Mouse (Mus musculus) cerebellum, adult 2 months (tissue): ENCODE results near the gene Gm13889.

Source experiments
- CTCF ChIP-seq: fragments of 200-500 bp; IDR thresholded peaks from 2 replicates; pipeline ENCODE4 v1.5.1; 2011; ENCODE audit warnings: low read depth, mild to moderate bottlenecking, control low read depth, low read length, moderate library complexity, borderline replicate concordance; ENCODE audit not compliant: insufficient read depth
- POLR2A ChIP-seq: fragments of 200-500 bp; IDR thresholded peaks from 2 replicates; pipeline ENCODE4 v1.6.1; 2011; ENCODE audit warnings: low read length, control low read depth, borderline replicate concordance; ENCODE audit not compliant: insufficient read depth

DNA sequence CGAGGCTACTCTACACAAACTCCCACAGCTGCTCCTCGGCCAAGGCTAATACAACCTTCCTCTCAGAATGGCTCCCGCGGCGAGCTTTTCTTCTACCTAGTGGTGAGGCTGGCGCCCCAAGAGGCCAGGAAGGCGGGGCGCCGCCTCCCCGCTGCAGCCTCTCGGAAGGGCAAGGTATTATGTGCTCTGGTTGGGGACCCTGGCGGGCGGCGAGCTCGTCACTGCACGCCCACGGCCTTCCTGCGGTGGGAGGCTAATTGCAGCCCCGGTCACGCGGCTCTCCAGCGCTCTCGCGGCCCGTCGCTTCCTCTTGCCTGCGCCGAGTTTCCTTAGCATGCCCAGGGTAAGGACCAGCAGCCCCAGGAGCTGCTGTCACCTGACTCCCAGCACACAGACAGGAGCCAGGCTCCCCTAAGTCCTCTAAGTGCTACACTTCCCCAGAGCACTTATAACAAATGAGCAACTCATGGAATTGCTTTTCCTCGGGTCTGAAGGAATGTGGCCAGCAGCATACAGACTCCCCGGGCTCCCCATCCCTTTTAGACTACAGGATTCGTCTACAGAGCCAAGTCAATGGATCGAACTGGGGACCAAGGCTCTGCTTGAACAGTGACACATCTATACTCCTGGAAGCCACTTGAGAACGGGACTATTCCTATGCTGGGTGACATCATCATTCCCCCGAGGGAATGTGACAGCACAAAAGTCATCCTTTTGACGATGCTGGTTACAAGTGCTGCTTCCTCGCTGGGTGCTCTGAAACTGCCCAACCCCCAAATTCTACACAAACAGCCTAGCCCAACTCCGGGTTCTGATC is 19.6 kb upstream of the Gm13889 start:
- TF ChIP-seq CTCF (no peak), POLR2A (no peak)
